Mouse (Mus musculus) spleen, adult 2 months (tissue): Measurements from ENCODE around the gene Washc4. TPM values are rescaled to one million over a fixed set of nuclear protein-coding genes. Genes with fewer than 3 reads are reported as not detected.

ENCODE experiments used
- DNase-seq, 2 experiments: peaks; one replicate each; pipeline versions ENCODE4 v3.0.0 to v3.0.0-alpha.2; 2012 to 2021; ENCODE audit warnings: low spot score in 2 of 2, low read depth in 1 of 2
- H3K27ac ChIP-seq: fragments of 200-500 bp; 2 replicates; pipeline ENCODE4 v1.5.1; 2012; ENCODE audit warnings: low read length, inconsistent platforms; ENCODE audit not compliant: insufficient read depth
- H3K27me3 ChIP-seq: fragments of 200-500 bp; 2 replicates; pipeline ENCODE4 v1.6.1; 2012; ENCODE audit warnings: mild to moderate bottlenecking, moderate library complexity, low read length, inconsistent platforms; ENCODE audit not compliant: control insufficient read depth, insufficient read depth
- H3K36me3 ChIP-seq: fragments of 200-500 bp; 2 replicates; pipeline ENCODE4 v1.6.1; 2012; ENCODE audit warnings: mild to moderate bottlenecking, low read length, inconsistent platforms; ENCODE audit not compliant: control insufficient read depth, insufficient read depth
- H3K4me1 ChIP-seq: fragments of 200-500 bp; 2 replicates; pipeline ENCODE4 v1.6.1; 2011; ENCODE audit warnings: inconsistent platforms; ENCODE audit not compliant: control insufficient read depth, insufficient read depth, insufficient read length
- H3K4me3 ChIP-seq: fragments of 200-500 bp; 2 replicates; pipeline ENCODE4 v1.5.1; 2011; ENCODE audit warnings: mild to moderate bottlenecking, inconsistent platforms; ENCODE audit not compliant: insufficient read depth, insufficient read length; ENCODE audit errors: extremely low read depth
- CTCF ChIP-seq: fragments of 200-500 bp; IDR thresholded peaks from 2 replicates; pipeline ENCODE4 v1.5.1; 2011; ENCODE audit warnings: mild to moderate bottlenecking, inconsistent platforms; ENCODE audit not compliant: insufficient read depth, insufficient read length, insufficient replicate concordance; ENCODE audit errors: extremely low read depth
- POLR2A ChIP-seq: fragments of 200-500 bp; IDR thresholded peaks from 2 replicates; pipeline ENCODE4 v1.6.1; 2011; ENCODE audit warnings: low read depth, low read length, inconsistent platforms
- WGBS: fragments of 180-500 bp; shearing (Covaris S2); methylation state at CpG from one replicate; pipeline ENCODE4 v1.1.7; 2018; 5-methylcytosine and 5-hydroxymethylcytosine counted together
- polyA plus RNA-seq: library from polyadenylated mRNA; depleted of rRNA; stranded (reverse); fragments of >200 nt; gene quantifications from 2 replicates; pipeline ENCODE4 v1.2.3, GENCODE M21; 2012

Gene Washc4
- polyA plus RNA-seq, 1 experiment, result 2.6 TPM

DNA sequence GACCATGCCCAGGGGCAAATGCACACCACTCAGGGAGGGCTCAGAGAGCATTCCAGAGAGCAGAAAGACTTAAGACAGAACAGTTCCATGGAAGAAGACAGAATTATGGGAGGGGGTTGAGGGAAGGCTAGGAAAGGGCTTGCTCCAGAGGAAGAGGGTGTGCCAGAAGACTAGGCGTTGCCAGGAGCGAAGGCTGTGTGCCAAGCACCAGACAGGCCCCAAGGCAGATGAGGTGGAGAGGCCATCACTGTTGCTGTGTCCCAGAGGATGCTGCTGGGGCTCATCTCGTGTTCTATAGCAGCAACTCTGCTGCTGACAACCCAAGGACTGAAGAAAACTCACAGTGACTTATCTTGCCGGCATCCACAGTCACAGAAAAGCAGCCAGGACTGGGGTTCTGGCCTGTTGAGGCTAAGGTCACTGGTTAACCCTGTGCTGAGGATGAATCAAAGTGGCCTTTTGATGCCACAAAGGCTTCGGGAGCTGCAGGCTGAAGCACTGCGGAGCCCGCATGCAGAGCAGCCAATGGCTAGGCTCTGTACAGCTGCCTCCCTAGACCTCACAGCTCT, 89.3 kb downstream of the Washc4 start:
- WGBS, result 86% methylated on average over 7 of the region's 7 CpGs
- H3K4me1 ChIP-seq, result peaks cover 4% of the 10 kb centered on the region; the same call in 1 of the 2 replicates
- no peak for DNase-seq
- H3K27ac ChIP-seq, result no peak overlapping the region
- H3K4me3 ChIP-seq, result no peak overlapping the region
- peaks cover 4% of the 10 kb centered on the region; the same call in 1 of the 2 replicates for H3K36me3 ChIP-seq
- no peaks in the 10 kb centered on the region for H3K27me3 ChIP-seq
- no peak for TF ChIP-seq POLR2A
- TF ChIP-seq CTCF, result no peak

DNA sequence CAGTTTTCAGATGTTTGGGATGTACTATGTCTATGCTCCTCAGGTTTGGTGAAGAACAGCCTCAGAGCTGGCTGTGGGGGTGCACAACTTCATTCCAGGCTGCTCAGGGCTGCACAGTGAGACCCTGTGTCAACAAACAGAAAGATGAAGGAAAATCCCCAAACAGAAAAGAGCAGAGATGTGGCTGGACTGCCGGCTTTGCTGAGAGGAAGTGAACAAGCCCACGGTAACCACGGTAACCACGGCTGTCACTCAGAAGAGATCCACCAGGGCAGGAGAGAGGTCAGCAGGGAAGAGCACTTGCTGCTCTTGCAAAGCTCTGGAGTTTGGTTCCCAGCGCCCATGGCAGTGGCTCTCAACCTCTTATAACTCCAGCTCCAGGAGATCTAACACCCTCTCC, 90.9 kb downstream of the Washc4 start:
- no peak overlapping the region for H3K27ac ChIP-seq
- TF ChIP-seq CTCF (no peak), POLR2A (no peak)
- peaks cover 4% of the 10 kb centered on the region; the same call in 1 of the 2 replicates for H3K4me1 ChIP-seq
- 6% methylated on average over 5 of the region's 5 CpGs for WGBS
- H3K36me3 ChIP-seq, result peaks cover 4% of the 10 kb centered on the region; the same call in 1 of the 2 replicates
- peak in 1 of 2 experiments; percentile 25 for DNase-seq
- H3K4me3 ChIP-seq, result no peak overlapping the region
- no peaks in the 10 kb centered on the region for H3K27me3 ChIP-seq

GRCm38 (mm10) chr10:83636191-83636590, 92.6 kb downstream of the Washc4 start:
- H3K4me3 ChIP-seq, result no peak overlapping the region
- no peak for DNase-seq
- H3K27ac ChIP-seq, result no peak overlapping the region
- H3K27me3 ChIP-seq, result no peaks in the 10 kb centered on the region
- WGBS, result 91% methylated on average over 2 of the region's 2 CpGs
- peaks cover 4% of the 10 kb centered on the region; the same call in 1 of the 2 replicates for H3K4me1 ChIP-seq
- TF ChIP-seq POLR2A, result no peak
- no peak for TF ChIP-seq CTCF
- H3K36me3 ChIP-seq, result peaks cover 4% of the 10 kb centered on the region; the same call in 1 of the 2 replicates

- H3K27me3 ChIP-seq, result no peaks in the 10 kb centered on the region
- 27% methylated on average over 6 of the region's 6 CpGs for WGBS
- no peaks in the 10 kb centered on the region for H3K36me3 ChIP-seq
- no peak for DNase-seq
- peaks cover 4% of the 10 kb centered on the region; the same call in 1 of the 2 replicates for H3K4me1 ChIP-seq
- no peak overlapping the region for H3K27ac ChIP-seq
- H3K4me3 ChIP-seq, result no peak overlapping the region
- no peak for TF ChIP-seq CTCF
- TF ChIP-seq POLR2A, result no peak
Measured at GRCm38 (mm10) chr10:83637295-83637694, 93.7 kb downstream of the Washc4 start.

GRCm38 (mm10) chr10:83639881-83640386, 96.4 kb downstream of the Washc4 start:
- 90% methylated on average over 10 of the region's 10 CpGs for WGBS
- Histone ChIP-seq H3K4me1 (no peaks in the 10 kb centered on the region; the same call in 1 of the 2 replicates), H3K4me3 (no peak overlapping the region), H3K36me3 (no peaks in the 10 kb centered on the region), H3K27ac (no peak overlapping the region), H3K27me3 (no peaks in the 10 kb centered on the region)
- TF ChIP-seq CTCF (no peak), POLR2A (no peak)
- DNase-seq, result no peak

DNA sequence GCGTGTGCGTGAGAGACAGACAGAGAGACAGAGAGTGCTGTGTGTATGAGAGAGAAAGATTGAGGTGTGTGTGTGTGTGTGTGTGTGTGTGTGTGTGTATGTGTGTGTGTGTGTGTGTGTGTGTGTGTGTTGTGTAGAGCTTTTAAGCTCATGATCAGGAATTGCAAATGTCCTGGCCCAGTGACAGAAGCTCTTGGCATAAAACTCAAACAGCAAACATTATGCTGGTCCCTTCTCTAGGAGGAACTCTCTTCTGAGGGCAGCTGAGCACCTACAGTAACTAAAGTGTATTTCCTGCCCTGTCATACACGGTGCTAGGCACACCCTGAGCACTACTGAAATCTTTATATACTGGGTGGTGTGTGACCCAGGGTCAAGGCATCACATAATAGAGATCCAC, 98.1 kb downstream of the Washc4 start:
- DNase-seq, result no peak
- TF ChIP-seq CTCF, result no peak
- TF ChIP-seq POLR2A, result no peak
- Histone ChIP-seq H3K4me1 (no peaks in the 10 kb centered on the region; the same call in 1 of the 2 replicates), H3K36me3 (no peaks in the 10 kb centered on the region), H3K27me3 (no peaks in the 10 kb centered on the region), H3K27ac (no peak overlapping the region), H3K4me3 (no peak overlapping the region)
- WGBS, result 52% methylated on average over 3 of the region's 3 CpGs

- WGBS, result 58% methylated on average over 8 of the region's 8 CpGs
- H3K27ac ChIP-seq, result no peak overlapping the region
- H3K27me3 ChIP-seq, result 0 out of 2 replicates have a peak, but pooled peaks cover 3% of the 10 kb centered on the region
- TF ChIP-seq CTCF (no peak), POLR2A (no peak)
- H3K4me1 ChIP-seq, result peaks cover 3% of the 10 kb centered on the region
- peak in 1 of 2 experiments; percentile 7 for DNase-seq
- no peak overlapping the region for H3K4me3 ChIP-seq
- no peaks in the 10 kb centered on the region for H3K36me3 ChIP-seq
Measured at GRCm38 (mm10) chr10:83644167-83644566, 100.6 kb downstream of the Washc4 start.
